Mouse (Mus musculus) Muller cell, postnatal 12 days (primary cell): ENCODE measurements around the gene Ap4b1.
A peak's percentile ranks its signal among the peaks of the same experiment; 100 is the strongest.
"Not testable (repeated sequence)": the region's sequence is repeated elsewhere in the genome, so short reads cannot be mapped to it uniquely, and the experiment has no call there.

Experiments used
- DNase-seq: peaks from one replicate; pipeline ENCODE4 v3.0.0-alpha.2; 2015; ENCODE audit errors: inconsistent ontology term

The Ap4b1 gene

DNA sequence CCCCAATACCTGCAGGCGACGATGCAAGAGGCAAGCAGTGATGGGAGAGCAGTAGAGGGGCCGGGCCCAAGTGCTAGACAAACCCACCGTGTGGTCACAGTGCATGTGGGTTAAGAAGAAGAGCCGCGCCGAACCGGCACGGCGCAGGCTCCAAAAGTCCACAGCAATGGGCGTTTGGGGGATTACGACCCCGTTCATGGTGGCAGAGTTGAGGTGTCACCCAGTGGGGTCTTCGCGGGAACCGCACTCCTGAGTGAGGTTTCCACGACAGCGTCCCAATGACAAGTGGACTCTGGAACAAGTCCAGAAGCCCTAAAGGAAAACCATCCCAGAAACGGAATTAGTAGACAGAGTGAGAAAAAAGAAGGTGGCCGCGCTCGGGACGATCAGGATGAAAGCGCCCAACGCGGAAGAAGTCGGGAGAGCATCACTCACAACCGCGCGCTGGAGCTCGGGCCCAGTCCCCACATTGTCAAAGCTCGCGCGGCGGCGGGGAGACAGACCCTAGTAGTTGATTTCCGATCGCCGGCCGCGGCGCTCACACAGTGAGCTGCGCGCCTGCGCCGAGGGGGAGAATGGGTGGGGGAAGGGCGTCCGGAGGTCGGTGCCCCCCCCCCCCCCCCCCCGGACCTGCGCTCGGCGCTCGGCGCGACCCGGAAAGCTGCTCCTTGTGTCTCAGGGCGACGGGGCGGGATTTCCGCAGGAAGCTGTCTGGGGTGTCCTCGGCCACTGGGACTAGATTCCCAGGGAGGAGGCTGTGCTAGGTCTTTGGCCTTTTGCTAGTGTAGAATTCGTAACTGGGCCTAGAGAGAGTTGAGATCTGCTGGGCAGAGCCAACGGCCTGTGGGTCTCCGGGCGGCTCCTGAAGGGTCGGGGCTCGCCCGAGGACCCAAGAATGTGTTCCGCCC, at the start of gene Ap4b1, which contains the start of the genes Dclre1b and Gm43064:
Gene Ap4b1, plus strand, starts transcription at position 630 of the 908 bp plus-strand sequence.
Gene Dclre1b, minus strand, starts transcription at position 554 of the 908 bp plus-strand sequence.
Gene Gm43064, plus strand, starts transcription at position 683 of the 908 bp plus-strand sequence.
- DNase-seq, result peak; percentile 98

DNA sequence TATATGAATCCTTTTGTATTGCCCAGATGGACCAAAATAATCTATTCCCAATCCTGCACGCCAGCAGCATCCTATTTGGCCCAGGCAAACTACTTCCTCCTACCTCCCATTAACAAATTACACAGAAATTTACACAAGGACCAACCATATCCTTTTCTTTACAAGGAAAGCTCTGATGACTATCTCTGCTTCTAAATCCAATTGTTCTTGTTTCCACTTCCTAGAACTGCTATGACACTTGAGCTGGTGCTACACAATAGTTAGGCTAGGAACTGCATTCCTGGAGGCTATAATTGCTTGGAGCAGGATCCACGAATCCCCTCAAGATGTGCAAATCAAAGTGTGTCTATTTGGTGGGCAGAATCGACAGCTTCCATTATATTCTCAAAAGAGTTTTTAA, 42.5 kb upstream of the Ap4b1 start:
- DNase-seq, result no peak

DNA sequence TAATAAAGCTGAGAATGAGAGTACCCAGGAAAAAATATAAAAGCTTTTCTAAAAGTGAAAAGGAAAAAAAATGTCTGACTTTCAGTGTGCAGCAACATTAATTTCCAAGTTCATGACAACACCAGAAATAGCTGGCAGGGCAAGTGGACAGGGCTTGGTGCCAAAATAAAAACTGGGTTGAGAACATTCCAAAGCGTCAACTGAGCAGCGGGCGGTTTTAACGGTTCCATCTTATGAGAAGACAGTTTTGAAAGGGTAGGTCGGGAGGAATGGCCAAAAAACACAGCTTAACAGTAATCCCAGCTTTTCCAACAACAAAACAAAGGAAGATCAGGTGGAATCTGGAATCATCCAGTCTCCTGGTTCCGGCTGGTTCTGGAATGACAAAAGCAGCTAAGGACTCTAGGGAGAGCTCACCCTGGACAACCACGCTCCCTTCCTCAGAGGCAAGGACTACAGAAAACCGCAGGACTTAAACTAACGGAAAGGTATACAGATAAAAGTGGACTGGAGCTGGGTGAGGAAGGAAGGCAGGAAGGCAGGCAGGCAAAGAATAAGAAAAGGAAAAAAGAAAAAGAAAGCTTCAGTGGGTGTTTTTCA, 37.7 kb upstream of the Ap4b1 start:
- DNase-seq, result peak; percentile 92

DNA sequence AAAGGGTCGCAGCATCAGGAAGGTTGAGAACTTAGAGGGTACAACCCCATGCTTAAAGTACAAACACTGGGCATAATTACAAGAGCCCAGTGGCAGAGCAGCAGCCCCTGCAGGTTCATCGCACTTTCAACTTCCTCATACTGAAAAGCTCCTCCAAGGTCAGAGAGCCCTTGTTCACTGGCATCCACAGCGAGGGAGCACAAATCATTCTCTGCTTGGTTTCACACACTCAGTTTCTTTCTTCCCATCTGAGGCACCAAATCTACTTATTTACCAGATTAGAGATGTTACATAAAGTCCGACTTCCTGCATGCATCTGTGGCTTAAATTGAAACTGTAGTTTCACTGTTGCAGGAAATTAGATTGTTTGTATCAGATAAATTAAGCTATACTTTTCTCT, 36.5 kb upstream of the Ap4b1 start:
- DNase-seq, result peak; percentile 36

DNA sequence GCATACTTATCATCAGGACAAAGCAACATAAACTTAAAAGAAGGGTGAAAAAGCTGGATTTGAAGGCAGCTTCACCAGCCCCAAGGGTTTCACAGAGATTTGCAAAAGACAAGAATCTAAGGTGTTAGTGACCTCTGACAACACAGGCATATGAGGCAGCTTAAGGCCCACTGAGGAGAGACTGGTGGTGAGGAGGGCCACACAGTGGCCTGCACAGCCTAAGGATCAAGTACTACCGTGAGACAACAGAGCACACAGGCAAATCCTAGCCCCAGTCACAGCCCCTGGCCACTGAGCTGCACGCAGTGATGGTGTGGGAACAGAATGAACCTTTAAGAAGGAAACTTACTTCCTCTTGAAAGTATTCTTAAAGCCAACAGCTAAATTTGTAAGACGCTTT, 35.8 kb upstream of the Ap4b1 start:
- DNase-seq, result no peak

DNA sequence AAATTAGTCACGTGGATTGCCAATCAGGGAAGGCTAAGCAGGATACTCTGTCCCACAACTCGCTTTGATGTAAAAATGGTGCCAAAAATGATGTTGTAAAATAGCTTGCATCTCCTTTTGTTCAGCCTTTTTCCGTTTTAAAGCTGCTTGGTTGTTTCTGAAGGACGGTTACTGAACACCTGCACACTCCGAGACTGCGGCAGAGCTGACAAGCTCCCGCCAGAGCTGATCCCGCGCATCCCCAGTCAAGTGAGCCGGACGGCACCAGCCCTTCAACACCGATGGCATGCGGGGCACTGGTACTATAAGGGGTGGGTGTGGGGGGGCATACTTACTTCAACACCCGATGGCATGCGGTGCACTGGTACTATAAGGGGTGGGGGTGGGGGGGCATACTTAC, 35.3 kb upstream of the Ap4b1 start:
- DNase-seq, result peak; percentile 18

DNA sequence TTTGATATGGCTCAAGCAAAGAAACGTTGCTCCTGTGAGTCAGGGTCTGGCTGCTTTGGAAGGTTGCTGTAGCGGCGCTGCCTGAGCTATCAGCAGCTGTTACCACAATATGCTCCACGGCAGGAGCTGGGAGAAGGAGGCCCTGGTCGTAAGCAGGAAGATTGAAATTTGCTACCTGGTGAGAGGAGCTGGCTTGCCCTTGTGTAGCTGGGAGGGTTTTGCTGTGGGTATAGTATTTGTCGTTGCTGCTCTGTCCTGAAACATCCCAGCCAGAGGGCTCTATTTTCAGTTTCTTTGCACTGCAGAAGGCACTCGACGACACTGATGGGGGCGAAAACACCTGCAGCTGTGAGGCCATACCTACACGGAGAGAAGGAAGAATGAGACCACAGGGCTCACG, 31.4 kb upstream of the Ap4b1 start:
- DNase-seq, result no peak

DNA sequence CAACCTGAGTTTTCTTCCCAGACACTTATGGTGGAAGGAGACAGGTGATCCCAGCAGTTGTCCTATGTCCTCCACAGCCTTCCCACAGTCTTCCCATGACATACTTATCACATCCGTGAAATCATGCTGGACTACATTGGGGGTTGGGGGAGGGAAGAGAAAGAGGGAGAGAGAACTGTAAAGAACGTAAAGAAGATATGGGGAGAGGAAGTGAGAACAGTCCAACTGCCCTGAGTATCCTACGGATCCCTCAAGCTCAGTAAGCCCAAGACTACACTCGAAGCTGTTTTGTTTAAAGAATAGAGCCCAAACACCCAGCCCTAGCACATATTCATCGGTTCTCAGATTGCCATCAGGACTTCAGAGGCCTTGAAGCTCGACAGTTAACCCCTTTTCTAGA, 30.7 kb upstream of the Ap4b1 start:
- no peak for DNase-seq

DNA sequence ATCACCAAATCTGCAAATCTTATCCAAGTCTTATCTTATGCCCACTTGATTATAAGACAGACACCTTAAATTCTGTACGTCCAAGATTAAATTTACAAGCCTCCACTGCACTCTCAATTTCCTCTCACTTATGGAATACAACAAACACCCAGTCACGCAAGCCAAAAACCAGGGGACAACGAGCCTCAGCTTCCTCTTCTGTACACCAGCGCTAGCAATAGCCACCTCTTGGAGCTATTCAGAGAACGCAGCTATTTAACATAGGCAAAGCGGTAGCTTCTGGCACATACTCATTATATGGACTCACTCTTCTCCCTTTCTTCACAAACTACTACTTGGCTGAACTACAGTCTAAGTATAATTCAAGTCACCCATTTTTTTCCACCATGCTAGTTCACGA, 30.1 kb upstream of the Ap4b1 start:
- DNase-seq, result no peak

DNA sequence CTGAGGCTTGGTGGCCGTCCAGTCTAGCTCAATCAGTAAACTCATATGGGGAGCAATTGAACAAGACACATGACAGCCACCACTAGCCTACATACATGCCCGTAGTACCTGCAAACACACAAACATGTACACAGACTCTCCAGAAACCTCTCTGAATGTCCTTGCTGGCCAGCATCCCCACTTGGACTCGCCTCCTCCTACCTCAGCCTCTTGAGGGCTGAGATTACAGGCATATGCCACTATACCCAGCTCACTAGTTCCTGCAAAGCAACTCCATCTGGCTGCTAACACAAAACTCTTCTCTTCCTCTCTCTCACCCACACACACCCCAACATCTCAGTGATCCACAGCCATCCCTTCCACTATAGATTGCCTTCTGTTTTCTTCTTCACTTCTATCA, 29.0 kb upstream of the Ap4b1 start:
- no peak for DNase-seq

DNA sequence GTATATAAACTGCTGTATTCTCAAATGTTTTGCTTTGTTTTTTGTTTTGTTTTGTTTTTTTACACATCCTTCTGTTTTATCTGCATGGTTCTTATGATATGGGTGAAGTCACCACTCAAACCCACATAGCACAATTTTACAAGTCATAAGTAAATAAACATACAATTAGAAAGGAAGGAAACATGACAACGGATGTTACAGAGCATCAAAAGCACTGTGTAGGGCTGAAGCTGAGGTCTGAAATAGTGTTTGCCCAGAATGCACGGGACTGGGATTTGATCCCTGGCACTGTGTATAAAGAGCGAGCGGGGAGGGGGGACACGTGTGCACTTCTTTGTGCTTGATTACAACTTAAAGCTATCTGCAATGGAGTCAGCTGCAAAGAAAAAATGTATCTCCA, 28.5 kb upstream of the Ap4b1 start:
- no peak for DNase-seq

DNA sequence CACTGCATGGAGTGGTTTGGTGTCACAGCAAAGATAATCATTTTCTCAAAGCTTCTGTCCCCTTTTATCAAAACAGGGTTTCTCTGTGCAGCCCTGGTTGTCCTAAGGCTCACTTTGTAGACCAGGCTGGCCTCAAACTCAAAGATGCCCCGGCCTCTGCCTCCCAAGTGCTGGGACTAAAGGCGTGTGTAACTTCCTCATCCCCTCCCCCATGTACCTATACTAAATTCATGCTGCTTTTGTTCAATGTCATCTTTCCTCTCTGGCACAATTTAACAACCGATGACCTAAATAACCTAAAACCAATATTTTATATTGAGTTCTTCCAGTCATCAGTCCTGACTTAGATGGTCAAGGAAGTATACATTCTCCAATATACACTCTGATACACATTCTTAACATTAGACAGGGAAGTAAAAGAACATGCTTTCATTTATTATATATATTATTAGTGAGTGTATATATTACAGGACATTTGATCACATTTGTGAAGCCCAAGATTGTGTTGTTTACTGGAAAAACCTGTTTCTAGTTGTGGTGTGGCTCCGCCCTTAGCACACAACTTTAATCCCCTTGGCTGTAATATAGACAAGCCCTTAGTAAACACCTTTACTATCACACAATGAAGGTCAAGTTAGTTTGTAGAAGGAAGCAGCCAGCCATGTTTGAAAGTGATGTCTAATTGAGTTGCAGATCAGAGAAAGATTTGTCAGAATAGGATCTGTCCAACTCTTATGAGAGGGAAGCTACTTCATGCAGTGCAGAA, 26.3 kb upstream of the Ap4b1 start:
- no peak for DNase-seq

DNA sequence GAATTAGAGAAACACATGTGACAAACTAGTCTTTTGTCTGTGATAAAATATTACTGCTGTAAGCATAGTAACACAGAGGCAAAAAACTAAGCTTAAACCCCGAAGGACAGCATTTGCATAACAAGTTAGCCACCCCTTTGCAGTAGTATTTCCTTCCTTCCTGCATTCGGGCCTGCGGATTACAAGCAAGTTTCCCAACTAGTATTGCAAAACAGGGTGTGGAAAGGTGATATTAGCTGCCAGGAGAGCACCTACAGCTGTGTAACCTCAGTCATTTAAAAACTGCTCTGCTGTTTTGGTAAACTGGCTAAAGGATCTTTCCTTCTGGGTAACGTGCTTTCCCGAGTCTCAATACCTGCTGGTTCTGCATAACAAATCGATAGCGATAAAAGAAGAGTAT, 22.1 kb upstream of the Ap4b1 start:
- DNase-seq, result no peak

DNA sequence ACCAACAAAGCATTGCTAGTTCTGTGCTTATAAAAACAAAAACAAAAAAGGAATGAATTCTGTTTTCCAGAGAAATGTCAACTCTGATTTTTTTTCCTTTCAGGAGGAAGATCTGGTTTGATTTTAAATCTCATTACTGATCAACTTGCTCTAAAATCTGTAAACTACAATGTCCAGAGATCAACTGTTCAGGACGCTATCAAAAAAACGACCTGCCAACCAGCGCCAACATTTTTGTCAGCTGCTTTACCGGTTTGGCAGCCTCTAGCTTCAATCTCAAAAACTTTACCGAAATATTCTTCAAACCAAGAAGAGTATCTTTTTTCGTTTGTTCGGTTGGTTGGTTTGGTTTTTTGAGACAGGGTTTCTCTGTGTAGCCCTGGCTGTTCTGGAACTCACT, 20.2 kb upstream of the Ap4b1 start:
- DNase-seq, result no peak

DNA sequence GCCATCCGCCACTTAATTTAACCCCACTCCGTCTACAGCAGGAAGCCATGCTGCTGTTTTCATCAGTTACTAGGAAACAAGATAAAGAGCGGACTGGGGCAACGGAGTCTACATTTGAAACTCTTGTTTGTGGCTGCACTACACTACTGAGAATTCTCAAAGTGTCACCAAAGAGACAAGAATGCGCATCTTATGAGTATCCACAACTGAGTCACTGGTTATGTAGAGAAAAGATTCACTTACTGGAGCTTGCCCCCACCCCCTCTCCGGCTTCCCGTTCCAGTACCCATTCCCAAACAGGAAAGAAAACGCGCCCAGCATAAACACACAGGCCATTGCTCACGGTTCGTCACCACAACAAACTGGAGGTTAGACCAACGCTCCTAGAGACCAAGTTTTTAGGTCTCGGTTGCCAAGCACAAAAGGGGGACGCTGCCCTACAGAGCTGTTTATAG, 19.4 kb upstream of the Ap4b1 start:
- peak; percentile 84 for DNase-seq

DNA sequence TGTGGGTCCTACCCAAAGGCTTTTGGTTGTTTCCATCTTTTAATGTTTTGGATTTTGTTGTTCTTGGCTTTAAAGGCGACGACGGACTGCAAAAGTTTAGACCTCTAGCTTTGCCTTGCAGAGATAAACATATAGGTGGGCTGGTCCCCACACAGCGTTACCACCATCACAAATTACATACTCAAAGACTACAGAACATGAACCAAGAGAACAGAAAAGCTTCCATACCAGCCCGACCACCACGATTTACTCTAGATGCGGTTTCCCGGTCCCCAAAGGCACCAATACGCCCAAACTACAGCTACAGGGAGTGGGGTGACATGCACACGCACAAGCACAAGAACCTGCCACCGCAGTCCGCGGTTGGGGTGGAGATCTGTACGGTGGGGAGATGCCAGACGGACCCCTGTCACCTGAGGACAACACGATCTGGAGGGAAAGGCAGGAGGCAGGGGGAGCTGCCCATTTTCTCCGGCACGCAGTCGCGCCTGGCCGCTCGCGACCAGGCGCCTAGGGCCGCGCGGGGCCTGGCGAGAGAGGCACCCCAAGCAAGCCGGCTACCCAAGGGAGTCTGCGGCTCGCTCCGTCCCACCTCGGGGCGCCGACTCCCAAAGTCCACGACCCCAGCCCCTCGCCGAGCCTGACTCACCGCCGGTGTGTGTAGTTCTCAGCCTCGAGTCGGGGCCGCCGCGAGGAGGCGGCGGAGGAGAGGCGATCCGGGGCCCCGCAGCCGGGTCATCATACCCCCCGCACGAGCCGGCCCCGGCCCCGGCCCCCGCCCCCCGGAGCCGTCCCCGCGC, 18.8 kb upstream of the Ap4b1 start:
- DNase-seq, result peak; percentile 54

DNA sequence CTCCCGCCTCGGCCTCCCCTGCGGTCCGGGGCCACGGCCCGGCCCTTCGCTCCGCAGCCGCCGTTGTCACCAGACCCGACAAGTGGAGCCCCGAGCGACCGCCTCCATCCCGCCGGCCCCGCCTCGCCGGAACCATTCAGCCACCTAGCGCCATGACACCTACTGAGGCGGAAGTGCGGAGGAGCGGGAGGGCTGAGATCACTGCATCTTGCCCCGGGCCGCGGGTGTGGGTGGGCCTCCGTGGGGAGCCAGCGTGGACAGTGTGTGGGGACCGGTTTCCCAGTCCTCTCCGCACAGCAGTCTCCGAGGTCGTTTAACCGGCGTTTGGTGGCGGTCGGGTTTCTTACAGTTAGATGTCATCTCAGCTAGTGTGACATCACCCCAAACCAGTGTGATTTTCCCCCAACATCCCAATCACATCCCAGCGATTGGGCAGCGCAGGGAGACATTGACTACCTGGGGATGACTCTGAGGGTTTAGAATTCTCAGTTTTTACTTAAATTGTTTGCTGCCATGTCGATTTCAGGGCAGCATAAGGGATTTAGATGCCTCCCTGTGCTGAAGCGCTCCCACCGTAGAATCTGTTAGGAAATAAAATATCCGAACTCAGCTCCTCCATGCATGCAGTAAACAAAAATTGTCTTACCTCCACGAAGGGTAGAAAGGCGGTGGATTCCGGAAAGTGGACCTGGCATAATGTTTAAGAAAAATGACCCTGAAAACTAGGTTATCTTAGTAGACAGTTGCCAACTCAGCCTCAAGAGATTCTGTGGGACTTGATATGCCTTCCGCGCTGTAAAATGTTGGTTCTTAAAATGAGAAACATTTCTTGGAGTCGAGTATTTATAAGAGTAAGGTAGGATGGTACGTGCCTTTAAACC, 17.9 kb upstream of the Ap4b1 start, which contains the start of gene Hipk1:
Gene Hipk1, minus strand, starts transcription at position 334 of the 881 bp plus-strand sequence.
- DNase-seq, result peak; percentile 96

DNA sequence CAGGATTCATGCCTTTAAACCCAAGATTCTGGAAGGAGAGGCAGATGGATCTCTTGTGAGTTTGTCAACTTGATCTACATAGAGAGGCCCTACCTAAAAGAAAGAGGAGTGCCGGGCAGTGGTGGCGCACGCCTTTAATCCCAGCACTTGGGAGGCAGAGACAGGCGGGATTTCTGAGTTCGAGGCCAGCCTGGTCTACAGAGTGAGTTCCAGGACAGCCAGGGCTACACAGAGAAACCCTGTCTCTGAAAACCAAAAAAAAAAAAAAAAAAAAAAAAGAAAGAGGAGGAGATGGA, 17.3 kb upstream of the Ap4b1 start:
- not testable (repeated sequence) for DNase-seq

DNA sequence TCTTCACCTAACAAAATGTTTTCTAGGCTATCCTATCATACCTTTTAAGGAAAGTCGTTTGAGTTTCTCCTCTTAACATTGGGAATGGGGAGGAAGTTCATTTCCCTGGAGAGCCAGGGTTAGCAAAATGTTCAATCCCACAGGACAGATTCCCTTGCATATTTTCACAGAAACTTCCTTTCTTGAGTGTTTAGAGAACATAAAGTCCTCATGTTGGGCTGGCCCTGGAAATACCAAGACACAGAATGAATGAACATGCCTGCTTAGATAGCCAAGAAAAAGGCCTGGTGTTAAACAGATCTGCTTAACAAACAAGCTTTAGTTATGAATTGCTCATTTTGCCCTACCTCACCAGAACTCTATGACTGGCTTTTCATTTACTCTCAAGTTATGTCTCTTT, 16.8 kb upstream of the Ap4b1 start:
- DNase-seq, result no peak

DNA sequence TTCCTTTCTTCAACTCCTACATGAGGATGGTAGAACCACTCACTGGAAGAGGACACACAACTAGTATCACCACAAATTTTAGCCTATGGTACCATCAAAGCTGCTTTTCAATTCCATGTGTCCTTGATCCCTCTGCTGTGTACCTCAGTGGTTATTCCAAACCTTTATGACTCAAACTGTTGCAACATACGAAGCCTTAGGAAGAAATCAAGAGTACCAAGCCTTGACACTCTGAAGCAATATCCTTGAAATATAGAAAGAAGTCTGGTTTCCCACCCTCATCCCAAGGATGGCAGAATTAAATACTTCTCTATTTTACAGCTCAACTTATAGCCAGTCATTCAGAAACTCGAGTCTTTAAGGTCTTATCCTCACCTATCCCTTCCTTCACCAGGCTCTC, 12.9 kb upstream of the Ap4b1 start:
- no peak for DNase-seq

DNA sequence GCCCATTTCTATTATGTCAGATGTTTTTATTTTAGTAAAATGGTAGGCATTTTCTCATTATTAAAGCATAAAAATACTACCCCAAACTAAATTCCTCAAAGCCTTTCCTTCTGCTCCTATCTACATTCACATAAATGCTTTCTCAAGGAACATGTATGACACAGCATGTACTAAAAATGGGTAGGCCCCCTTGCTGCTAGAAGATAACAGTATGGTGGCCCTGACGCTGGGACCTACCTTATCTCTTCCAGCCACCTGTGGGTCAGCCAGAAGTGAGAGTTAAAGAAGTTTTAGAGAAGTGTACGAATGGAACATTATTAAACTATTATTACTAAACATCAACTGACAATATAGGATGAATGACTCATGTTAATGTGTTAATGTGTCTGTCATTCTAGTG, 9.8 kb upstream of the Ap4b1 start:
- DNase-seq, result no peak
